Mouse (Mus musculus): Measurements from ENCODE around the gene Wscd2. TPM values are rescaled to one million over a fixed set of nuclear protein-coding genes. Genes with fewer than 3 reads are reported as not detected.

Gene Wscd2
- total and polyA plus RNA-seq, 3 experiments = 0.38 to 0.51 (median 0.39) TPM

DNA sequence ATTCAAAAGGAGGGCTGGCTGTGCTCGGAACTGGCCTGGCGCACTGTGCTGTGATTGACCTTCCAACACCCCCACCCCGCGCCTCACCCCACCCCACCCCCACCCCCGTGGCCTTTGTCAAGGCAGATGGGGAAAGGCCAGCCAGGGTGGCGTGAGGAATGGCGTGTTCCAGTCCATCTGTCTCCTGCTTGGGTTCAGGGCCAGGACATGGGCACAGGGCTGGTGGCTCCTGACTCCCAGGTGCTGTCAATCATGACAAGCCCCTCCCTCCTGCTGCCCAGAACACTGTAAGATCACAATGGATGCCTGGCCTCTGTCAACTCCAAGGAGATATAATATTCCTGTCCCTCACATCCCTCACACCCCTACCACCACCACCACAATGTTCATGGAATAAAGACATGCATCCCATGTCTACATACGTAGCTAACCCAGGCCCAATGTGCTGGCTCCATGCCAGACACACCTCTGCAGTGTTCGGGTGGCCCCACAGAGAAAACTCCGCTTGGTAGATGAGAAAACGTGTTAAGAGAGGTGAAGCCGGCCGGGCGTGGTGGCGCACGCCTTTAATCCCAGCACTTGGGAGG, 130.1 kb downstream of the Wscd2 start:
- no peak overlapping the region for H3K9ac ChIP-seq (ENCODE audit: insufficient read depth, low read depth)
- peaks cover 13% of the 10 kb centered on the region for H3K9me3 ChIP-seq (replicated peaks; ENCODE audit: low read length)
- no peak overlapping the region for H3K4me2 ChIP-seq (ENCODE audit: insufficient read depth, low read depth, poor library complexity, severe bottlenecking)
- DNase-seq (ENCODE audit: extremely low read depth) = no peak
- no peaks in the 10 kb centered on the region for H3K79me2 ChIP-seq (replicated peaks; ENCODE audit: control insufficient read depth, extremely low read depth, insufficient read depth, poor library complexity, severe bottlenecking)
- peaks cover 44% of the 10 kb centered on the region for H3K27me3 ChIP-seq (replicated peaks)
- TF ChIP-seq PAX5 (IDR thresholded peaks at IDR 0.05; ENCODE audit: low read length) (no peak), MEF2A (IDR thresholded peaks at IDR 0.05; ENCODE audit: borderline replicate concordance, low read depth, low read length) (no peak), POLR2AphosphoS2 (IDR thresholded peaks at IDR 0.05; ENCODE audit: low read depth, low read length) (no peak), MAFK (IDR thresholded peaks at IDR 0.05; ENCODE audit: insufficient replicate concordance, low read length) (no peak), USF2 (conservative IDR thresholded peaks at IDR 0.05; ENCODE audit: low read depth, low read length) (no peak), SIN3A (IDR thresholded peaks at IDR 0.05; ENCODE audit: low read length) (no peak), ETS1 (conservative IDR thresholded peaks at IDR 0.05; ENCODE audit: low read depth, low read length) (no peak), IRF4 (IDR thresholded peaks at IDR 0.05; ENCODE audit: low read depth, low read length) (no peak), POLR2A (IDR thresholded peaks at IDR 0.05; ENCODE audit: low read depth, low read length) (no peak), CTCF (conservative IDR thresholded peaks at IDR 0.05 in 1 of 2, IDR thresholded peaks at IDR 0.05 in 1 of 2; ENCODE audit: low read depth in 2 of 2, low read length in 2 of 2) (no peak), UBTF (IDR thresholded peaks at IDR 0.05; ENCODE audit: low read depth, low read length) (no peak), CHD2 (IDR thresholded peaks at IDR 0.05; ENCODE audit: low read length) (no peak), KAT2A (IDR thresholded peaks at IDR 0.05; ENCODE audit: insufficient replicate concordance, low read length) (no peak)
- no peak overlapping the region for H3K4me3 ChIP-seq (replicated peaks in 1 of 3; ENCODE audit: low read depth in 2 of 3, low read length in 2 of 3, poor library complexity in 1 of 3)
- peaks cover 0 to 7% of the 10 kb centered on the region in 2 experiments; a peak in 2 of 4 replicates for H3K4me1 ChIP-seq (ENCODE audit: control insufficient read depth in 1 of 2, insufficient read depth in 2 of 2)
- H3K27ac ChIP-seq (ENCODE audit: insufficient read depth, low read depth) = no peak overlapping the region
- dilution Hi-C loops (cut with MboI; ENCODE audit: extremely low pct_ligation_motif_present, extremely low pct_unique_long_range_greater_than_20kb, low sequenced_read_pairs) = no loop called here
- in situ Hi-C loops (cut with MboI; ENCODE audit: low pct_ligation_motif_present, low pct_unique_long_range_greater_than_20kb, low sequenced_read_pairs) = no loop called here
- H3K36me3 ChIP-seq (replicated peaks in 1 of 2; ENCODE audit: control insufficient read depth in 1 of 2, insufficient read depth in 1 of 2, low read length in 1 of 2) = no peaks in the 10 kb centered on the region

DNA sequence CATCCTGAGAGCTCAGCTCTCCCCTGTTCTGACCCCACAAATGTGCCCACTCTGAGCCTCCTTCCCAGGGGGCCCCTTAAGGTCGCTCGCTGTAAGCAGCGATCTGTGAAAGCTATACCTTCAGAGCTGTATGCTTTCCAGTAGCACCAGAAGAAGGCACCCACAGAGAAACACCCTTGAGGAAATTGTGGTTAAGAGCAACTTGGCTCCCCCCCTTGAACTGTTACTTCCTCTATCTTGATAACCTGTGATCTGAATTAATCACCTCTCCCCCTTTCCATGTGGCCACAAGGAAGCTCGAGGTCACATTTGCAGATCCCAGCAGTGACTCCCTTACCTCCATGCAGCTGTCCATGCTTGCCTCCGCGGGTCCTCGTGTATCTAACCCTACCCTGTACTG, 130.9 kb downstream of the Wscd2 start:
- H3K4me3 ChIP-seq (replicated peaks in 1 of 3; ENCODE audit: low read depth in 2 of 3, low read length in 2 of 3, poor library complexity in 1 of 3) = no peak overlapping the region

More for the DNA sequence above, 130.9 kb downstream of the Wscd2 start:
- dilution Hi-C loops (cut with MboI; ENCODE audit: extremely low pct_ligation_motif_present, extremely low pct_unique_long_range_greater_than_20kb, low sequenced_read_pairs) = no loop called here
- TF ChIP-seq UBTF (IDR thresholded peaks at IDR 0.05; ENCODE audit: low read depth, low read length) = no peak
- no peak for TF ChIP-seq KAT2A (IDR thresholded peaks at IDR 0.05; ENCODE audit: insufficient replicate concordance, low read length)
- TF ChIP-seq POLR2AphosphoS2 (IDR thresholded peaks at IDR 0.05; ENCODE audit: low read depth, low read length) = no peak
- TF ChIP-seq RAD21 (IDR thresholded peaks at IDR 0.05; ENCODE audit: low read depth, low read length) = no peak
- no peak for TF ChIP-seq ZMIZ1 (IDR thresholded peaks at IDR 0.05; ENCODE audit: low read depth, low read length)
- no peak for TF ChIP-seq JUND (conservative IDR thresholded peaks at IDR 0.05; ENCODE audit: low read depth, low read length)
- no peak for TF ChIP-seq MAFK (IDR thresholded peaks at IDR 0.05; ENCODE audit: insufficient replicate concordance, low read length)
- H3K4me1 ChIP-seq (ENCODE audit: control insufficient read depth in 1 of 2, insufficient read depth in 2 of 2) = peaks cover 0 to 7% of the 10 kb centered on the region in 2 experiments; a peak in 2 of 4 replicates
- no peaks in the 10 kb centered on the region for H3K79me2 ChIP-seq (replicated peaks; ENCODE audit: control insufficient read depth, extremely low read depth, insufficient read depth, poor library complexity, severe bottlenecking)
- H3K9me3 ChIP-seq (replicated peaks; ENCODE audit: low read length) = peaks cover 9% of the 10 kb centered on the region
- H3K36me3 ChIP-seq (replicated peaks in 1 of 2; ENCODE audit: control insufficient read depth in 1 of 2, insufficient read depth in 1 of 2, low read length in 1 of 2) = no peaks in the 10 kb centered on the region
- H3K27me3 ChIP-seq (replicated peaks) = peaks cover 48% of the 10 kb centered on the region
- in situ Hi-C loops (cut with MboI; ENCODE audit: low pct_ligation_motif_present, low pct_unique_long_range_greater_than_20kb, low sequenced_read_pairs) = no loop called here
- peak; percentile 13 for DNase-seq (ENCODE audit: extremely low read depth)
- no peak overlapping the region for H3K9ac ChIP-seq (ENCODE audit: insufficient read depth, low read depth)
- H3K4me2 ChIP-seq (ENCODE audit: insufficient read depth, low read depth, poor library complexity, severe bottlenecking) = no peak overlapping the region; the same call in 1 of the 2 replicates
- H3K27ac ChIP-seq (ENCODE audit: insufficient read depth, low read depth) = no peak overlapping the region

All from CH12.LX (cell line).